Mouse (Mus musculus): Measurements from ENCODE around the gene Gm14325. TPM values are rescaled to one million over a fixed set of nuclear protein-coding genes. Genes with fewer than 3 reads are reported as not detected.
"Not testable (repeated sequence)": the region's sequence is repeated elsewhere in the genome, so short reads cannot be mapped to it uniquely, and the experiment has no call there.

Gm14325 gene
- polyA plus RNA-seq (2015; fragmentation: Nextera tagmentation; extraction: Ambion mirVana), result 34.5 and 36.7 TPM in 2 replicates

DNA sequence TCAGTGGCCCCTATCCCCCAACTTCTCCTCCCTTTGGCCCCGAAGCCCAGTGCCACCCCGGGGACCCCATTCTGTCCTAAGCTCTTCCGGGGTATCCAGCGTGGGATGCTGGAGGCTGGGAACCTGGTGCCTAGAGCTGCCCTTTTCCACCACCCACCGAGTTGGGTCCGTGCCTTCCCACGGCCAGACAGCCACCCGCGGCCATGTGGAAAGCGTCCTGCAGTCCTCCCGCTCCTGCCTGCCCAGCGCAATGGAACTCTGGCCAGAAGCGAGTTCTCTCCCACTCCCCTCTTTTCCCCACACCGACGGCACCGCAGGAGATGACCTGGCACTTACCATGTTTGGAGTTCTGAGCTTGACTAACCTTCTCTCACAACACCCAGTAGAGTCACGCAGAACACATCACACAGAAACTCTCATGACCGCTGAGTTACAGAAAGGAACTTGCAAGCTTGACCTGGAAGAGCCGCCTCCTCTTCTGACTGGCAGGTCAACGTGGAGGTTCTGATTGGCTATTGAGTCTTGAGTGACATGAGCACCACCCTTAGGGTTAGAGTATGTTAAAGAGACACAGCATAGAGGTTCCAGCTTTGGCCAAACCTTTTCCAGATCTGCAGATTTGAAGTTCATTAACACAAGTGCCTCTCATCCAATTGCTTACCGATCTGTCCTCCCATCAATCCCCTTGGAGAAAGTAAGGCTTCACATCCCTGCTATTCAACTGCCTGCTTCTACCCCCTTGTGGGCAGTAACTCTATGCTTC, at the start of gene Gm14325:
Gene Gm14325, minus strand, starts transcription at position 436 of the 763 bp plus-strand sequence.
- H3K27me3 ChIP-seq; H3K27ac ChIP-seq; H3K9me3 ChIP-seq; ATAC-seq (ENCODE audit: insufficient number of reproducible peaks, low FRiP score, low TSS enrichment, low read depth); H3K36me3 ChIP-seq; H3K4me1 ChIP-seq: not testable (repeated sequence)
- WGBS, result 6% methylated on average over 18 of the region's 21 CpGs
- Histone ChIP-seq H3K4me2 (peak within 1 kb of the TSS; percentile 32), H3K4me3 (peak within 1 kb of the TSS; percentile 44), H3K9ac (peak within 1 kb of the TSS; percentile 33; the same call in 1 of the 2 replicates)

- ATAC-seq (ENCODE audit: insufficient number of reproducible peaks, low FRiP score, low TSS enrichment, low read depth); H3K36me3 ChIP-seq; H3K27ac ChIP-seq; H3K4me1 ChIP-seq; H3K27me3 ChIP-seq; H3K9ac ChIP-seq; H3K9me3 ChIP-seq; H3K4me2 ChIP-seq; H3K4me3 ChIP-seq: not testable (repeated sequence)
- WGBS, result 89% methylated on average over 14 of the region's 14 CpGs
Measured at GRCm38 (mm10) chr2:177887743-177888142, 47.6 kb upstream of the Gm14325 start.

DNA sequence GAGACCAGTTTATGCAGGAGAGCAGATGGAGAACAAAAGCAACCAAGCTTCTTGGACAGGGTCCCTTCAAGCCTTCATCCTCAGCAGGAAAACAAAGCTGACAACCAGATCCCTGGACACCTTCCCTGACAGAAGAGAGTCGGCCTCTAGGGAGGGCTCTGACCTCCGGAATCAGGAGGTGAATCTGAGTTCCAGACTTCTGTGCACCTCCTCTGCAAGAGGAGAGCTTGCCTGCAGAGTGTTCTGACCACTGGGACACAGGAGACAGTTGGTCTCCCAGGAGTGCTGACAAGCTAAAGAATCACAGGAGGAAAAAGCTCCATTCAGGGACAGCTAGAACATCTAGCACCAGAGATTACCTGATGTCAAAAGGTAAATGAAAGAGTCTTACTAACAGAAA, 22.1 kb upstream of the Gm14325 start:
- not testable (repeated sequence) for H3K27me3 ChIP-seq; ATAC-seq (ENCODE audit: insufficient number of reproducible peaks, low FRiP score, low TSS enrichment, low read depth); H3K4me3 ChIP-seq; H3K9me3 ChIP-seq; H3K9ac ChIP-seq; H3K4me2 ChIP-seq; H3K36me3 ChIP-seq; H3K4me1 ChIP-seq; H3K27ac ChIP-seq
- 87% methylated on average over 2 of the region's 2 CpGs for WGBS

- not testable (repeated sequence) for H3K4me2 ChIP-seq; H3K27me3 ChIP-seq; H3K4me3 ChIP-seq; H3K36me3 ChIP-seq; H3K9me3 ChIP-seq; H3K4me1 ChIP-seq; H3K27ac ChIP-seq; ATAC-seq (ENCODE audit: insufficient number of reproducible peaks, low FRiP score, low TSS enrichment, low read depth); H3K9ac ChIP-seq
- WGBS, result 65% methylated on average over 1 of the region's 1 CpGs
Measured at GRCm38 (mm10) chr2:177843666-177844065, 3.5 kb upstream of the Gm14325 start.

GRCm38 (mm10) chr2:177836756-177837155, 3.4 kb downstream of the Gm14325 start:
- not testable (repeated sequence) for H3K27ac ChIP-seq; H3K4me1 ChIP-seq; H3K9ac ChIP-seq; H3K27me3 ChIP-seq; H3K4me2 ChIP-seq; H3K9me3 ChIP-seq; ATAC-seq (ENCODE audit: insufficient number of reproducible peaks, low FRiP score, low TSS enrichment, low read depth); H3K4me3 ChIP-seq; H3K36me3 ChIP-seq

GRCm38 (mm10) chr2:177835733-177836536, 4.2 kb downstream of the Gm14325 start:
- H3K4me2 ChIP-seq; H3K36me3 ChIP-seq; H3K4me3 ChIP-seq; H3K9ac ChIP-seq; H3K27ac ChIP-seq; H3K9me3 ChIP-seq; ATAC-seq (ENCODE audit: insufficient number of reproducible peaks, low FRiP score, low TSS enrichment, low read depth); H3K27me3 ChIP-seq; H3K4me1 ChIP-seq: not testable (repeated sequence)
- WGBS, result 89% methylated on average over 5 of the region's 5 CpGs

- not testable (repeated sequence) for H3K27ac ChIP-seq; H3K27me3 ChIP-seq; ATAC-seq (ENCODE audit: insufficient number of reproducible peaks, low FRiP score, low TSS enrichment, low read depth); H3K9me3 ChIP-seq; H3K4me3 ChIP-seq; H3K36me3 ChIP-seq; H3K9ac ChIP-seq; H3K4me1 ChIP-seq; H3K4me2 ChIP-seq
- WGBS, result 83% methylated on average over 2 of the region's 5 CpGs
Measured at GRCm38 (mm10) chr2:177821952-177822351, 18.2 kb downstream of the Gm14325 start.

- H3K4me1 ChIP-seq; H3K27me3 ChIP-seq; H3K4me3 ChIP-seq; H3K27ac ChIP-seq; H3K4me2 ChIP-seq; ATAC-seq (ENCODE audit: insufficient number of reproducible peaks, low FRiP score, low TSS enrichment, low read depth); H3K9me3 ChIP-seq; H3K9ac ChIP-seq; H3K36me3 ChIP-seq: not testable (repeated sequence)
- WGBS, result no CpG with 5 or more reads among the region's 2 CpGs
Measured at GRCm38 (mm10) chr2:177806170-177806569, 34.0 kb downstream of the Gm14325 start.

DNA sequence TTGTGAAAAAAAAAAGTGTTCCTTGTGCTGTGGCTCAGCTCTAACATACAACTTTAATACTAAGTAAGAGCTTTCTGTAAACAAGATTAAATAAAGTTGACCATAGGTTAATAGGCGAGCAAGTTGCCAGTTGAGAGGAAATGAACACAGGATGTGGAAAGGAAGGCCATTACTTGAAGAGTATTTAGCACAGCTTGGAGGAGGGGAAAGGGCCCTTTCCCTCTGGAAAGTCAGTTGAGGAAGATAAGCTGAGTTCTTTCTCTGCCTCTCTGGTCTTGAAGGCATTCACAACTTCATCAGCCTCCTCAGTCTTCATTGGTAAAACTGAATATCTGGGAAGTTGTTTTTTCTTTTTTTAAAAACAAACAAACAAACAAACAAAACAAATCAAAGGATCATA, 52.8 kb downstream of the Gm14325 start:
- not testable (repeated sequence) for H3K9me3 ChIP-seq; H3K9ac ChIP-seq; H3K27me3 ChIP-seq; H3K4me1 ChIP-seq; ATAC-seq (ENCODE audit: insufficient number of reproducible peaks, low FRiP score, low TSS enrichment, low read depth); H3K27ac ChIP-seq; H3K36me3 ChIP-seq; H3K4me2 ChIP-seq; H3K4me3 ChIP-seq
- 63% methylated on average over 1 of the region's 1 CpGs for WGBS

Other genes starting within 250 kb of the Gm14325 start
- gene Gm14322, start 81.0 kb downstream of the Gm14325 start, polyA plus RNA-seq (2015; fragmentation: Nextera tagmentation; extraction: Ambion mirVana), result 5.4 and 7.2 TPM in 2 replicates
- gene Gm14327, start 56.8 kb upstream of the Gm14325 start, polyA plus RNA-seq (2015; fragmentation: Nextera tagmentation; extraction: Ambion mirVana), result 3.0 and 3.4 TPM in 2 replicates
- gene Zfp972, start 85.3 kb upstream of the Gm14325 start, polyA plus RNA-seq (2015; fragmentation: Nextera tagmentation; extraction: Ambion mirVana), result 0.35 and 0.68 TPM in 2 replicates
- gene Gm14326, start 117.0 kb upstream of the Gm14325 start, polyA plus RNA-seq (2015; fragmentation: Nextera tagmentation; extraction: Ambion mirVana), result 18.0 and 18.3 TPM in 2 replicates
- 8.9 and 10.3 TPM in 2 replicates for gene Zfp971, start 182.9 kb upstream of the Gm14325 start, polyA plus RNA-seq (2015; fragmentation: Nextera tagmentation; extraction: Ambion mirVana)
- 14.2 and 15.8 TPM in 2 replicates for gene Zfp931, start 238.1 kb upstream of the Gm14325 start, polyA plus RNA-seq (2015; fragmentation: Nextera tagmentation; extraction: Ambion mirVana)